Mouse (Mus musculus): Measurements from ENCODE around the gene Ascc2. TPM values are rescaled to one million over a fixed set of nuclear protein-coding genes. Genes with fewer than 3 reads are reported as not detected.

The Ascc2 gene
- total RNA-seq (2021), result 10 to 100 TPM; 14.1 to 14.9 TPM
- long read RNA-seq, experiment 1, transcript Ascc2-201 (20 exons, 2,650 nt), result major isoform, 10 of 24 reads
- long read RNA-seq, experiment 1, partial matches to known transcripts, result 4 of 24 reads
- long read RNA-seq, experiment 1, other reads (novel, unspliced or antisense), result 10 of 24 reads
- long read RNA-seq, experiment 2, transcript Ascc2-201 (20 exons, 2,650 nt), result major isoform, 9 of 19 reads
- long read RNA-seq, experiment 2, partial matches to known transcripts, result 2 of 19 reads
- long read RNA-seq, experiment 2, other reads (novel, unspliced or antisense), result 8 of 19 reads

- intact Hi-C loops (cut with DNase I), result loop anchor here (5.0 kb wide), 2 partner anchors 45 to 115 kb away; partner anchors contain the start of gene Mtmr3
- peak; percentile 95 to 97 for DNase-seq
Measured at GRCm38 (mm10) chr11:4637534-4638234, at the start of gene Ascc2. TSS of gene Ascc2 (plus strand) at chr11:4637747.

DNA sequence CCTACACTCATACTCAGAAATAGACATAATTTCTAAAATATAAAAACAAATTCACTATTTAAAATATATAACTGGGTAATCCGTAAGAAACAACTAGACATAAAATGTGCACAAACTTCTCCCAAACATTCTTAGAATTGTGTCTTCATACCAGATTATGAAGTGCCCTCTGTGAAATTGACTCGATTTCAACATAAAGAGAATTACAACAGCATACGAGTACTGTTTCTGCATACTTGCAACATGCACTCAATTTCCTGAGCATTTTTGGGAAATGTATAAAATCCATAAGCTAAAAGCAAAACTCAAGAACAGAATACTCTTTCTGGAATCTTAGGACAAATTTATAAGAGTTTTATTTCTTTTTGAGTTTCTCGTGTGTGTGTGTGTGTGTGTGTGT lies 45.7 kb upstream of the Ascc2 start:
- intact Hi-C loops (cut with DNase I), result loop anchor here (5.0 kb wide), 2 partner anchors 40 to 45 kb away; partner anchors contain the start of gene Ascc2
- no peak for DNase-seq

- intact Hi-C loops (cut with DNase I), result loop anchor here (5.0 kb wide), 2 partner anchors 41 to 44 kb away; partner anchors contain the start of gene Ascc2
- no peak for DNase-seq
Measured at GRCm38 (mm10) chr11:4593491-4593848, 44.1 kb upstream of the Ascc2 start.

DNA sequence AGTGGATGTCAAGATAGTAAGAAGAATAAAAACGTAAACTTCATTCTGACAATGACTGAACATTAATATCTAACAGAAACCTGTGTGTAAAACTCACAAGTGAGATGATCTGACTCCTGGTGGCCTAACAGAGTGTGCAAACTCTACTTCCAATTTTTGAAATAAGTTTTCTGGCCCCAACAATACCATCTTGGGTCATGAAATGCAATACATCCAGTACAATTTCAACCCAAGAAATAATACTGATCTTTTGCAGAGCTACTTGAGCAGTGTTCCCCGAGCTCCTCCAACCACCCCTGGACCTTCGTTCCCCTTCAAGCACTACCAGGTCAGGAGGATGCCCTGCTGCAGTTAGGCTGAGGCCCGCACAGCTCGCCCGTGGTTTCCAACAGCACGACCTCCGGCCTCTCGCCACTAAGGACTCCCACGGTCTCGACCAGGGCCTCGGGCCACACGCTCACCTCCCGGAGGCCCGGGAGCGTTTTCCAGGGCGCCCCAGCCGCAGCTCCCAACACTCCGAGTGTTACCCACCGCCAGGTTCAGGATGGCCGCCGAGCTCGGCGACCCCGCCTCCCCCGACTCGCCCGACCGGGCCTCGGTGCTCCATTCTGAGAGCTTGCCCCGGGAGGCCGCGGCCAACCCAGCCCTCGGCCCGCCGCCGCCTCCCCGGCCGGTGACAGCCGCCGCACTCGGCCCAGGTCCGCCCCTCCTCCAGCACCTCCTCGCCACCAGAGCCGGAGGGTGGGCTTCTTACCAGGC lies 43.5 kb upstream of the Ascc2 start:
- peak in 1 of 2 experiments; percentile 49 for DNase-seq
- intact Hi-C loops (cut with DNase I), result loop anchor here (5.0 kb wide), 2 partner anchors 42 to 43 kb away; partner anchors contain the start of gene Ascc2

- peak; percentile 97 to 99 for DNase-seq
- intact Hi-C loops (cut with DNase I), result loop anchor here (5.0 kb wide), 2 partner anchors 42 to 43 kb away; partner anchors contain the start of gene Ascc2
Measured at GRCm38 (mm10) chr11:4594608-4595500, 42.7 kb upstream of the Ascc2 start, which contains the start of gene Mtmr3. TSS of gene Mtmr3 (minus strand) at chr11:4594863.

DNA sequence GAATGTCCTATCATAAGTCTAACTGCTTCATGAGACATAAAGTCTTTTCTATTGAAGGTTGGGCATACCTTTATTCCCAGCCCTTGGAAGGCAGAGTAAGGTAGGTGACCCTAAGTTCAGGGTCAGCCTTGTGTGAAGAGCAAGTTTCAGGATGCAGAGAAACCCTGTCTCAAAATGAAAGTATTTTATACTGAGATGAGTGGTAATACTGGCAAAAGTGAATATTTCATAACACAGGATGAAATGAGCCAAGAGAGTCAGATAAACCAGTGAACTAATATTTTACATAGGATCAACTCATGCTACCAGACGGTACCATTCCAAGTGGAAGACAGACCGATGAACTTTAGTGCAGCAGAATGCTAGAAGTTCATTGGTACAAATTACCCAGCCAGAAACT lies 39.1 kb upstream of the Ascc2 start:
- intact Hi-C loops (cut with DNase I), result no loop called here
- DNase-seq, result no peak

DNA sequence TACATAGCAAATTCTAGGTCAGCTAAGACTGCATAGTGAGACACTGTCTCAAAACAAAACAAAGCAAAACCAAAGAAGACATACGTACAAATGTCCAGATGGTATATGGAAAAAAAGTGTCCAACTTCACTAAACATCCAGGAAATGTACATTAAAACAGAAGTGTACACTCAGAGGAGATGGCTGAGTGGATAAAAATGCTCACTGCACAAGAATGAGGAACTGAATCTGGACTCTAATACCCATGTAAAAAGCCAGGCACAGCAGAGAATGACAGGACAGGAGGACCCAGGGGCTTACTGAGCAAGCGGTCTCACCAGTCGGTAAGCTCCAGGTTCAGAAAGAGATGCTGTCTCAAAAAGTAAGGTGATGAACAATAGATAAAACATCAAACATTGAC lies 37.6 kb upstream of the Ascc2 start:
- DNase-seq, result no peak
- intact Hi-C loops (cut with DNase I), result no loop called here

GRCm38 (mm10) chr11:4601890-4602289 lies 35.7 kb upstream of the Ascc2 start:
- intact Hi-C loops (cut with DNase I), result no loop called here
- no peak for DNase-seq

DNA sequence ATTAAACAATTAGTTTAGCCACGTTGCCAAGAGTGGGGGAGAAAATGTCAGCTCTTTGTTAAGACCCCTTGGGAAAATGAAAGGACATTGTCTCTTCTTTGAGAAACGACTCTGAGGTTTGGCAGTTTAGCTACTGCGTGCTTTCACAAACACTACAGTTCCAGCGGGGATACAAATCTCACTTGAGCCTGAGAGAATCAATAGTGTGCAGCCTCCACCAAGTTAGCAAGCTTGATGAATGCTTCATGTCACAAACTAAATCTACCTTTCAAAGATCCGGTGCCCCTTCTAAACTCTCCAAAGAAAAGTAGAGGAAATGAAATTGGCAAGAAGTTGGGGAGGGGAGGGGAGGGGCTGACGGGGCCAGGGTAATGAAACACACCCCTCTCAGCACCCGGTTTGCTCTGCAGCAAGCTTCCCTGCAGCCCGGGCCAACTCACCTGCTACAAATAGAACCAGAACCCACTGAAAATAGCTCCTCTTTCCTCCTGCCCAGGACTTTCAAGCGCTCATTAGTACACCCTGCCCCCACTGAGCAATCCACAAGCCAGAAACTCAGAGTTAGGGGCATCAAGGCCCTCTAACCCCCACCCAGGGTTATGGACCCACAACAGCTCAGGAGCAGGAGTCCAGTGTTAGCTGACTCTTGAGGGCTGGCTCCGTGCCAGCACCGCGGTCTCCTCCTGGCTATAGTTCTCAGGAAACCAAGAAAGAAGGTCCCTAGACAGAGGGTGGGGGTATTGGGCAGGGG lies 34.7 kb upstream of the Ascc2 start:
- intact Hi-C loops (cut with DNase I), result no loop called here
- peak; percentile 39 to 49 for DNase-seq

DNA sequence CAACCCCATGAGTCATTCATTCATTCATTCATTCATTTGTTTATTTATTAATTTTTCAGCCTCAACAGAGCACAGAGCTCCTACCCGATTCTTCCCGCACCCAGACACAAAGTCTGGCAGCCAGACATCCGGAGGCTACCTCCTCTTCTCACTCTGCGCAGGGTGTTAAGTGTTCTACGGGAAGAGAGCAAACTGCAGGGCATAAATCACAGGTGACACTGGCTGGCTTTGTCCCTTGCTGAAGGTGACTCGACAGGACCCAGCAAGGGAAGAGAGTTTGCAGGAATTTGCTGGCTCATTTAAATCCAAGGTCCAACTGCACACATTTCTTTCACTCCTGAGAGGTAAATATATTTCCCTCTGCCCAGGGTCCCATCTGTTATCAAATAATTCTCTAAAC lies 33.1 kb upstream of the Ascc2 start:
- intact Hi-C loops (cut with DNase I), result no loop called here
- DNase-seq, result no peak

GRCm38 (mm10) chr11:4605414-4605813 lies 32.1 kb upstream of the Ascc2 start:
- DNase-seq, result peak in 1 of 2 experiments; percentile 43
- intact Hi-C loops (cut with DNase I), result no loop called here

DNA sequence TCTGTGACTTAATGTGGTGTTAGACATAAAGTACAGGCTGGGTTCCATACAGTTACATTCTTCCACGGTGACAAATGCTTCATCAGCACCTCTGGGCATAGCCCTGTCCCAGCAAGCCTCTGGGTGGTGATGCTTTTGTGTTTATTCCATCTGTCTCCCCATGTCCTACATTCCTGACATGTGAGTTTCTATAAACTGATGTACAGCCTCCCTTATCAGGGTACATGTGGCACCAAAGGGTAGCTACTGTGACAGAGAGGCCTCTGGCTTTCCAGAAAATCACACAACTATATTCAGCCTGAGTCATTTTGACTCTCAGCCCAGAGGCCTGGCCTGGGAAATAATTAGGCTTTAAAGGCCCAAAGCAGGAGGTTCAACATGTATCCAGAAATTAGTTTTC lies 31.0 kb upstream of the Ascc2 start:
- intact Hi-C loops (cut with DNase I), result no loop called here
- peak in 1 of 2 experiments; percentile 33 for DNase-seq

DNA sequence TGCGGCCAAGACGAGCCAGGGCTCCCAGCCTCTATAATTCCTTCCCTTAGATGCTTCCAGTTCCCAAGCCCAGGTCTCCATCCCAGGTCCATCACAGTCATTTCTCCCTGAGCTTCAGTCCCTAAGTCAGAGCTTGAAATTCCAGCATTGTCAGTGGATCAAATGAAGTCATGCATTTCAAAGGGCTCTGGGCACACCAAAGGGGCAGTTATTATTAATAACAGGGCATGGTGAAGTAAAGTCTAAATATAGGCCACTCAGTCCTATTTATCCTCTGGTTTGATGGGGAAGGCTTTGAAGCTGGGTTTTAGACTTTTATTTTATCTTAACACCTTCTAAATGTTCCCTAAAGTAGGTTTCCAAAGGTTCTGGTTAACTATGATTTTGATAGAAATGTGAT lies 25.6 kb upstream of the Ascc2 start:
- intact Hi-C loops (cut with DNase I), result no loop called here
- DNase-seq, result no peak

DNA sequence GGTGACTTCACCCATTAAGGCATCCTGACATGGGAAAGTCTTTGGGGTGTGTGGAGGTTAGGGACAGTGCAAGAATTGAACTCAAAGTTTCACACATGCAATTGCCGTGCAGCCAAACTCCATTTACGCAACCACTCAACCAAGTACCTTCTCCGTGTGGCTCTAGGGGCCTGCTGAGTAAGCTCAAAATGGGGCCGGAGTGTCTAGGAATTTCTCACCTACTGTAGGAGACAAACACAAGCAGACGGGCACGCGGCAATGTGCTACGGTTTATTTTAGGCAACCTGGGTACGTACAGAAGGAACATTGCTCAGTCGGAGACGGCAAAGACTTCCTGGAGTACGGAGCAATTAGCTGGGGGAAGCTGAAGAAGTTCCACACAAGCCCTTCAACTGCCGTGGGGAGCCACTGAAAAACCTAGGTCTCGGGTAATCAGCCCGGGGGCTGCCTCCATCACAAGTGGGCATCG lies 17.5 kb upstream of the Ascc2 start, which contains the start of gene Gm11032:
Gene Gm11032, plus strand, starts transcription at position 51 of the 469 bp plus-strand sequence.
- intact Hi-C loops (cut with DNase I), result no loop called here
- DNase-seq, result no peak

DNA sequence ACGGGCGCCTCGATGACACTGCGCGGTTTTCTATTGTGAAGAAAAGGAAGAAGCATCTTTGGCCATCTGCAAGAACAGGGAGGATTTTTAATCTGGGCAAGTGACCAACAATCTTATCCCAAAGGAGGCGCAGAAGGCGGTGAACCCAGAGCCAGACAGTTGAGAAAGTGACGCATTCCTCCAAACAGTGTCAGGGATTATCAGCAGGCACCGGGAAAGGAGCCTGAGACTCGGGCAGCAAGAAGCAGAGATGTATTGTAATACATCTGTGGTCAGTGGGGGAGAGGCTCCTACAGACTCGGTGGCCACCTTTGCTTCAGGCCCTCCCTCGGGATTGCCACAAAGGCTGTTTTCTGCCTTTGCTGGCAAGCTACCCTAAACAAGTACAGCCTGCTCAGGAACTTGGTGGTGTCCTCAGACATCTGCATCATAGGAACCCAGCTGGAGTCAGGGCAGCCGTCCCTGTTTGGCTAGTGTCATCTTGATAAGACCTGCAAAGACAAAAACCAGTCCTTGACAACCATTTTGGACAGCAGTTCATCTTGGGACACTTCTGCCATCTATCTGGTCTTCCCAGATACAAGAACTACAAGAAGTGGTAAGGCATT lies 16.9 kb upstream of the Ascc2 start:
- intact Hi-C loops (cut with DNase I), result no loop called here
- DNase-seq, result peak; percentile 44 to 67

GRCm38 (mm10) chr11:4621866-4622265 lies 15.7 kb upstream of the Ascc2 start:
- intact Hi-C loops (cut with DNase I), result no loop called here
- no peak for DNase-seq

- DNase-seq, result no peak
- intact Hi-C loops (cut with DNase I), result no loop called here
Measured at GRCm38 (mm10) chr11:4622442-4622986, 15.0 kb upstream of the Ascc2 start.

DNA sequence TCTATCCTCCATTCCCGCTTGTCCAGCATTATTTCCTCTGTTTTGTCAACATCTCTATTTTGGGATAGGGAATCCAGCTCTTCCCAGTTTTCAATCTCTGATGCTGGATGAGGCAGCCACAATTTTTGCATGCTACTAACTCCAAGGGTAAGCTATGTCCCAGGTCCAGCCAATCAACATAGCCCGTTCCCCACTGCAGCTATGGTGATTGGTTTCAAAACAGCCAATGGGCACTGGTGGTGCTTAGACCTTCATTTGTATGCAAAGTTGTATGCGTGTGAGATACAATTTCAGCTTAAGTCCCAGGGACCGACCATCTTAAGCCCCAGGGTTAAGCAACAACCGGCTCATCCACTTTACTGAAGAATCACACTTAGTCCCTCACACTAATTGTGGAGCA lies 14.6 kb upstream of the Ascc2 start:
- DNase-seq, result no peak
- intact Hi-C loops (cut with DNase I), result no loop called here
